Comparison of ENCODE assay signal across 19 mouse cellular contexts in the genomic region with DNA sequence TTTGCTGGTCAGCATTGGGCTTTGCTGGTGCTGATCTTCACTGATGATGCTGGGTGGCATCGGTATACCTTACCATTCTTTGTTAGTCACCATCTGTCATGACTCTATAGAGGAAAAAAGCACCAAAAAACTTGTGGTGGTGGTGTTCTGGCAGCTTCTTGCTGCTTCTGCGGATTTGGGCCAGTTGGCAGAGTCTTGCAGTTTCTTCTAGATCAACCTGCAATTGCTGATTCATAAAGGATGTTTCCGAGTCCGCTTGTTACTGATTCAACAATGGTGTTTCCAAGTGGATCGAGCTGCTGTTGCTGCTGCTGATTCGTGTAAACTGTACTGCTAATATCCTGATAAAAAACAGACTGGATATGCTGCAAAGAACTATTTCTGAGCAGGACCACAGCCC.
"Had no signal": no experiment of that assay in that cellular context is flagged by ENCODE, and none has a peak within 500 bp of the region (broad histone marks: within the 10 kb centered on the region; RNA-seq: fewer than 3 reads in every experiment).

No protein-coding gene starts in this region.

- H3K9me3 ChIP-seq: midbrain, embryonic 10.5 days; midbrain, embryonic 12.5 days; neural tube, embryonic 13.5 days; neural tube, embryonic 15.5 days had no signal

- H3K9ac ChIP-seq: lung, embryonic 14.5 days; midbrain, embryonic 12.5 days; neural tube, embryonic 13.5 days; neural tube, embryonic 15.5 days had no signal

- H3K36me3 ChIP-seq: midbrain, embryonic 12.5 days; neural tube, embryonic 15.5 days had no signal

- H3K27me3 ChIP-seq: midbrain, embryonic 12.5 days; neural tube, embryonic 13.5 days; neural tube, embryonic 15.5 days had no signal

- DNase-seq: lung, adult 18-20 months; lung, embryonic 14.5 days; lung, postnatal 10 days; lung, postnatal 4 days; midbrain, embryonic 14.5 days; retina, postnatal 1 day; right cerebral cortex, adult 18-20 months; right cerebral cortex, postnatal 25 days; right cerebral cortex, postnatal 4 days; spleen, adult 18-20 months; thymus, adult 18-20 months; thymus, postnatal 14 days; thymus, postnatal 36 days had no signal

- H3K4me2 ChIP-seq: lung, embryonic 14.5 days; midbrain, embryonic 12.5 days; neural tube, embryonic 13.5 days; neural tube, embryonic 15.5 days had no signal

- H3K4me3 ChIP-seq: midbrain, embryonic 10.5 days; midbrain, embryonic 12.5 days; myocyte; neural tube, embryonic 13.5 days; neural tube, embryonic 15.5 days had no signal

- ATAC-seq: midbrain, embryonic 16.5 days had no signal

- H3K27ac ChIP-seq: midbrain, embryonic 10.5 days; midbrain, embryonic 12.5 days; neural tube, embryonic 13.5 days; neural tube, embryonic 15.5 days had no signal

- H3K4me1 ChIP-seq: midbrain, embryonic 10.5 days; midbrain, embryonic 12.5 days; neural tube, embryonic 13.5 days; neural tube, embryonic 15.5 days had no signal
